Mouse (Mus musculus) megakaryocyte progenitor cell, adult 5-6 weeks (primary cell): ENCODE measurements around the gene Exoc6b. TPM values are rescaled to one million over a fixed set of nuclear protein-coding genes. Genes with fewer than 3 reads are reported as not detected.

Experiments used
- total RNA-seq, 2 experiments: library from RNA; stranded (forward) in 1 of 2; stranded (reverse) in 1 of 2; fragments of 157-497, 149-512 nt in 1 of 2; fragments of 200-1000 nt in 1 of 2; gene quantifications; 2 replicates each; pipeline versions ENCODE4 v1.2.3 to v1.2.4; 2015 to 2017

The Exoc6b gene
- total RNA-seq, 2 experiments from 2014 or later: 6.2 to 9.5 TPM

Other genes with a start within 250 kb of the Exoc6b start
- 18.1 and 23.7 TPM in 2 replicates for gene Spr, start 68.3 kb upstream of the Exoc6b start, total RNA-seq (2015)
- gene Spr, start 68.3 kb upstream of the Exoc6b start, total RNA-seq (2017): 23.6 and 29.4 TPM in 2 replicates
- not detected in 2 replicates for gene Emx1, start 117.9 kb upstream of the Exoc6b start, total RNA-seq (2015)
- not detected in 2 replicates for gene Emx1, start 117.9 kb upstream of the Exoc6b start, total RNA-seq (2017)